Mouse (Mus musculus) T-helper 1 cell (primary cell): ENCODE data around the gene Creb5.

Experiments used
- in situ Hi-C: fragments of 300-600 bp; cut with MboI, MseI; formaldehyde crosslinking; loops from one replicate; pipeline ENCODE4 v1.15.1; 2025; ENCODE audit warnings: high pct_unique_total_duplicates

The Creb5 gene

GRCm38 (mm10) chr6:53641633-53642605 lies 354.8 kb downstream of the Creb5 start:
- in situ Hi-C loops, result no loop called here

GRCm38 (mm10) chr6:53642826-53643356 lies 355.8 kb downstream of the Creb5 start:
- in situ Hi-C loops, result no loop called here

GRCm38 (mm10) chr6:53643481-53643880 lies 356.4 kb downstream of the Creb5 start:
- in situ Hi-C loops, result no loop called here

- in situ Hi-C loops, result no loop called here
Measured at GRCm38 (mm10) chr6:53644056-53644455, 357.0 kb downstream of the Creb5 start.

- in situ Hi-C loops, result no loop called here
Measured at GRCm38 (mm10) chr6:53644971-53645370, 357.9 kb downstream of the Creb5 start.

- in situ Hi-C loops, result no loop called here
Measured at GRCm38 (mm10) chr6:53649782-53650181, 362.7 kb downstream of the Creb5 start.

- in situ Hi-C loops, result no loop called here
Measured at GRCm38 (mm10) chr6:53652691-53653090, 365.6 kb downstream of the Creb5 start.

GRCm38 (mm10) chr6:53653706-53654360 lies 366.8 kb downstream of the Creb5 start:
- in situ Hi-C loops, result no loop called here

GRCm38 (mm10) chr6:53654361-53654824 lies 367.3 kb downstream of the Creb5 start:
- in situ Hi-C loops, result no loop called here

GRCm38 (mm10) chr6:53656466-53656865 lies 369.4 kb downstream of the Creb5 start:
- in situ Hi-C loops, result no loop called here

- in situ Hi-C loops, result no loop called here
Measured at GRCm38 (mm10) chr6:53657483-53657882, 370.4 kb downstream of the Creb5 start.

- in situ Hi-C loops, result no loop called here
Measured at GRCm38 (mm10) chr6:53662858-53663833, 376.1 kb downstream of the Creb5 start.

- in situ Hi-C loops, result no loop called here
Measured at GRCm38 (mm10) chr6:53664759-53665158, 377.7 kb downstream of the Creb5 start.

- in situ Hi-C loops, result no loop called here
Measured at GRCm38 (mm10) chr6:53666503-53666902, 379.4 kb downstream of the Creb5 start.

GRCm38 (mm10) chr6:53678307-53678706 lies 391.2 kb downstream of the Creb5 start:
- in situ Hi-C loops, result no loop called here

GRCm38 (mm10) chr6:53680046-53680445 lies 393.0 kb downstream of the Creb5 start:
- in situ Hi-C loops, result no loop called here

- in situ Hi-C loops, result no loop called here
Measured at GRCm38 (mm10) chr6:53684416-53684815, 397.3 kb downstream of the Creb5 start.

- in situ Hi-C loops, result no loop called here
Measured at GRCm38 (mm10) chr6:53685323-53685722, 398.3 kb downstream of the Creb5 start.

GRCm38 (mm10) chr6:53688762-53689477 lies 401.9 kb downstream of the Creb5 start:
- in situ Hi-C loops, result no loop called here

GRCm38 (mm10) chr6:53691006-53691405 lies 403.9 kb downstream of the Creb5 start:
- in situ Hi-C loops, result no loop called here
